Mouse (Mus musculus) hindbrain, embryonic 10.5 days (tissue): Measurements from ENCODE around the gene Gm10058. TPM values are rescaled to one million over a fixed set of nuclear protein-coding genes. Genes with fewer than 3 reads are reported as not detected.
"Not testable (repeated sequence)": the region's sequence is repeated elsewhere in the genome, so short reads cannot be mapped to it uniquely, and the experiment has no call there.

Source experiments
- DNase-seq: peaks from one replicate; pipeline ENCODE4 v3.0.0-alpha.2; 2017; ENCODE audit warnings: low spot score
- H3K27ac ChIP-seq: fragments of 300-500 bp; sonication (generic); 2 replicates; pipeline ENCODE4 v1.5.1; 2016; ENCODE audit warnings: mild to moderate bottlenecking, moderate library complexity
- H3K27me3 ChIP-seq: fragments of 300-500 bp; sonication (generic); 2 replicates; pipeline ENCODE4 v1.6.1; 2016; ENCODE audit warnings: mild to moderate bottlenecking; ENCODE audit not compliant: poor library complexity, insufficient read depth, severe bottlenecking
- H3K36me3 ChIP-seq: fragments of 300-500 bp; sonication (generic); 2 replicates; pipeline ENCODE4 v1.6.1; 2016; ENCODE audit warnings: mild to moderate bottlenecking, moderate library complexity
- H3K4me1 ChIP-seq: fragments of 300-500 bp; sonication (generic); replicated peaks from 2 replicates; pipeline ENCODE4 v1.6.1; 2016; ENCODE audit warnings: mild to moderate bottlenecking
- H3K4me3 ChIP-seq: fragments of 300-500 bp; sonication (generic); 2 replicates; pipeline ENCODE4 v1.5.1; 2016; ENCODE audit warnings: mild to moderate bottlenecking, moderate library complexity
- H3K9me3 ChIP-seq: fragments of 300-500 bp; sonication (generic); 2 replicates; pipeline ENCODE4 v1.6.1; 2016; ENCODE audit warnings: mild to moderate bottlenecking, moderate library complexity
- WGBS: fragments of 180-500 bp; shearing (Covaris S2); methylation state at CpG from one replicate; pipeline ENCODE4 v1.1.7; 2016; 5-methylcytosine and 5-hydroxymethylcytosine counted together
- polyA plus RNA-seq: library from polyadenylated mRNA; unstranded; fragments of >200 nt; fragmentation: Nextera tagmentation; extraction: Ambion mirVana; gene quantifications from 2 replicates; pipeline ENCODE4 v1.2.1, GENCODE M21; 2016

The Gm10058 gene
- not detected in 2 replicates for polyA plus RNA-seq

GRCm38 (mm10) chrX:27946785-27947184 is at the start of gene Gm10058:
Gm10058 (minus strand) TSS chrX:27946885.
- not testable (repeated sequence) for H3K27me3 ChIP-seq, H3K4me1 ChIP-seq, DNase-seq, H3K36me3 ChIP-seq, H3K9me3 ChIP-seq, H3K4me3 ChIP-seq, H3K27ac ChIP-seq
- WGBS = no CpG with 5 or more reads among the region's 5 CpGs
